Mouse (Mus musculus) midbrain, embryonic 10.5 days (tissue): ENCODE data around the gene Utf1. TPM values are rescaled to one million over a fixed set of nuclear protein-coding genes. Genes with fewer than 3 reads are reported as not detected.

Source experiments
- DNase-seq: peaks from one replicate; pipeline ENCODE4 v3.0.0-alpha.2; 2017; ENCODE audit warnings: low spot score
- H3K27ac ChIP-seq: fragments of 300-500 bp; sonication (generic); replicated peaks from 2 replicates; pipeline ENCODE4 v1.5.1; 2016; ENCODE audit warnings: mild to moderate bottlenecking
- H3K27me3 ChIP-seq: fragments of 300-500 bp; sonication (generic); 2 replicates; pipeline ENCODE4 v1.6.1; 2016; ENCODE audit warnings: low read depth, mild to moderate bottlenecking; ENCODE audit not compliant: poor library complexity, severe bottlenecking
- H3K36me3 ChIP-seq: fragments of 300-500 bp; sonication (generic); 2 replicates; pipeline ENCODE4 v1.6.1; 2016; ENCODE audit warnings: mild to moderate bottlenecking, moderate library complexity
- H3K4me1 ChIP-seq: fragments of 300-500 bp; sonication (generic); 2 replicates; pipeline ENCODE4 v1.6.1; 2016
- H3K4me3 ChIP-seq: fragments of 300-500 bp; sonication (generic); 2 replicates; pipeline ENCODE4 v1.5.1; 2016; ENCODE audit warnings: mild to moderate bottlenecking, moderate library complexity
- H3K9me3 ChIP-seq: fragments of 300-500 bp; sonication (generic); replicated peaks from 2 replicates; pipeline ENCODE4 v1.6.1; 2016; ENCODE audit warnings: mild to moderate bottlenecking
- WGBS: fragments of 180-500 bp; shearing (Covaris S2); methylation state at CpG from one replicate; pipeline ENCODE4 v1.1.7; 2016; 5-methylcytosine and 5-hydroxymethylcytosine counted together
- polyA plus RNA-seq: library from polyadenylated mRNA; unstranded; fragments of >200 nt; fragmentation: Nextera tagmentation; extraction: Ambion mirVana; gene quantifications from 2 replicates; pipeline ENCODE4 v1.2.1, GENCODE M21; 2016

Gene Utf1
- polyA plus RNA-seq, 1 experiment from 2014 or later, result 0.16 TPM

DNA sequence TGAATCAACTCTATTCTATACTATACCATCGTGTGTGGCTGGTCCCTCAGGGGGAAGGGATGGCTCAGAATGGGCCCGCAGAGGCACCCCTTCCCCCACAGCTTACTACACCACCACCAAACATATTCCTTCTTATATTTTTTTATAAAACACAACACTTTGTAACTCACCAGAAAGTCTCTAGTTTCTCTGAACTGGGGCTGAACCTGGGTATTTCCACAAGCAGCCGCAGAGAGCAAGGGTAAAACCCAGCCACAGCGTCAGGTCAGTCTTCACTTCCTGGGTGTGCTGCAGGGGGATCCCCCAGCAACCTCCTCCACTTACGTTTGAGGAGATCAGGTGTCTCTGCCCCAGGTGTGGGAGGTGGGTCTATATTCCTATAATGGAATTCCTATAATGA lies 24.8 kb downstream of the Utf1 start:
- peaks cover 74% of the 10 kb centered on the region for H3K27me3 ChIP-seq
- no peaks in the 10 kb centered on the region for H3K36me3 ChIP-seq
- DNase-seq, result no peak
- H3K9me3 ChIP-seq, result no peaks in the 10 kb centered on the region
- H3K27ac ChIP-seq, result no peak overlapping the region
- no peak overlapping the region for H3K4me3 ChIP-seq
- 46% methylated on average over 5 of the region's 5 CpGs for WGBS
- H3K4me1 ChIP-seq, result peaks cover 21% of the 10 kb centered on the region

GRCm38 (mm10) chr7:139969348-139970130 lies 25.9 kb downstream of the Utf1 start:
- WGBS, result 30% methylated on average over 10 of the region's 10 CpGs
- Histone ChIP-seq H3K27me3 (peaks cover 83% of the 10 kb centered on the region), H3K9me3 (no peaks in the 10 kb centered on the region), H3K4me3 (no peak overlapping the region), H3K4me1 (peaks cover 21% of the 10 kb centered on the region), H3K27ac (no peak overlapping the region), H3K36me3 (no peaks in the 10 kb centered on the region)
- peak; percentile 77 for DNase-seq

DNA sequence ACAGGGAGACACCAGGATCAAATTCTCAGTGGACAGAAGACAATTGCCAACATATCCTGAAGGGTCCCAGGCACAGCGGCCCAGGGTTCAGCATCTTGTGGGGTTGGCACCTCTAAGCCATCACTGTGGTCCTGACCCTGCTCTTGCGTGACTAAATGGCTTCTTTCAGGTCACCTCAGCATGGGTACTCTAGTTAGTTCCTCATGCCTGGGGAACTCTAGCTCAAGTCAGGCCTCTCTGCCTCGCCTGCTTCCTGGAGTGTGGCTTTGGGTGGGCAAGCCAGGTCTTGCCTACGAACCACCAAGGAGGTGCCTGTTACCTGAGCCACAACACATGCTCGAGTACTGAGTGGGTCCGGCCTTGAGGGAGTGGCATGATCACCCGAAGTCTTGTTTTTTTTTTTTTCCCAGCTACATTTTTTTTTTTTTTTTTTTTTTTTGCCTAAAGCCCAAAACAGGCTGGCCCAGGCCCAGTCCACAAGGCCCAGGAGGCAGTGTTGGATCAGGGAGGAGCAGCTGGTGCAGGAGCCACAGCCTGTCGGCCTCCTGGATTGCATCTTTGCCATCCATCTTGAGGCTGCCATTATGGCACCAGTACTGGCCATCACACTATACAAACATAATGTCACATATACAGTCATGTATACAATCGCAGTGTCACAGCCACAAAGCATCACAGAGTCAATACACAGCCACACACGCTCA lies 26.8 kb downstream of the Utf1 start:
- H3K27me3 ChIP-seq, result peaks cover 79% of the 10 kb centered on the region
- no peak for DNase-seq
- no peaks in the 10 kb centered on the region for H3K9me3 ChIP-seq
- no peak overlapping the region for H3K4me3 ChIP-seq
- peaks cover 21% of the 10 kb centered on the region for H3K4me1 ChIP-seq
- H3K27ac ChIP-seq, result no peak overlapping the region
- 83% methylated on average over 10 of the region's 10 CpGs for WGBS
- H3K36me3 ChIP-seq, result no peaks in the 10 kb centered on the region

GRCm38 (mm10) chr7:139970979-139971378 lies 27.4 kb downstream of the Utf1 start:
- H3K27ac ChIP-seq, result no peak overlapping the region

DNA sequence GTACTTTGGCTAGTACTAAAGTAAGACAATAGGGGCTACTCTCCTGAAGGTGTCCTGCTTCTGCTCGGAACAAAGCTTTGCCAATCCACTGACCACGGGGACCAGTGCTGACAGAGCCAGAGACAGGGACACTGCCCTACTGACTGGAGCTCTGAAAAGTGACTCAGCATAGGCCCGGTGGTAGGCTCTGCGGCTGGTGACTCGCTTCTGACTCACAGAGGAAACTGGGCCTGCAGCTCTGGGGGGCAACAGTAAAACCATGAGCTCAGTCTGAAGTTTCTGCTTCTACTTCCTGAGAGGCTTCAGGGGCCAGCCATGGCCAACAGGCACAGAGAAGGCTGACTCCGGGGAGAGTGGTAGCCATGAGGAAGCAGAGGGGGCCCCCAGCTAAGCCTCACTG lies 27.8 kb downstream of the Utf1 start:
- DNase-seq, result no peak
- Histone ChIP-seq H3K27ac (no peak overlapping the region), H3K9me3 (no peaks in the 10 kb centered on the region), H3K27me3 (peaks cover 71% of the 10 kb centered on the region), H3K36me3 (no peaks in the 10 kb centered on the region), H3K4me3 (no peak overlapping the region), H3K4me1 (peaks cover 25% of the 10 kb centered on the region)
- WGBS, result 64% methylated on average over 6 of the region's 6 CpGs

More at GRCm38 (mm10) chr7:139970979-139971378, 27.4 kb downstream of the Utf1 start:
- Histone ChIP-seq H3K4me3 (no peak overlapping the region), H3K36me3 (no peaks in the 10 kb centered on the region), H3K27me3 (peaks cover 73% of the 10 kb centered on the region), H3K4me1 (peaks cover 25% of the 10 kb centered on the region), H3K9me3 (no peaks in the 10 kb centered on the region)
- no peak for DNase-seq
- 80% methylated on average over 5 of the region's 5 CpGs for WGBS

- no peak overlapping the region for H3K4me3 ChIP-seq
- H3K9me3 ChIP-seq, result no peaks in the 10 kb centered on the region
- peaks cover 72% of the 10 kb centered on the region for H3K27me3 ChIP-seq
- DNase-seq, result no peak
- H3K4me1 ChIP-seq, result peaks cover 16% of the 10 kb centered on the region
- H3K27ac ChIP-seq, result no peak overlapping the region
- no peaks in the 10 kb centered on the region for H3K36me3 ChIP-seq
These were observed 29.3 kb downstream of the Utf1 start for GRCm38 (mm10) chr7:139972923-139973331.

- WGBS, result 91% methylated on average over 10 of the region's 10 CpGs
- peaks cover 26% of the 10 kb centered on the region for H3K4me1 ChIP-seq
- no peak overlapping the region for H3K4me3 ChIP-seq
- peaks cover 66% of the 10 kb centered on the region for H3K27me3 ChIP-seq
- DNase-seq, result no peak
- H3K27ac ChIP-seq, result no peak overlapping the region
- no peaks in the 10 kb centered on the region for H3K9me3 ChIP-seq
- H3K36me3 ChIP-seq, result no peaks in the 10 kb centered on the region
These were observed 30.7 kb downstream of the Utf1 start for GRCm38 (mm10) chr7:139974307-139974706.

- 56% methylated on average over 5 of the region's 5 CpGs for WGBS
- no peak for DNase-seq
- H3K27me3 ChIP-seq, result peaks cover 68% of the 10 kb centered on the region
These were observed 31.9 kb downstream of the Utf1 start for GRCm38 (mm10) chr7:139975471-139975870.

DNA sequence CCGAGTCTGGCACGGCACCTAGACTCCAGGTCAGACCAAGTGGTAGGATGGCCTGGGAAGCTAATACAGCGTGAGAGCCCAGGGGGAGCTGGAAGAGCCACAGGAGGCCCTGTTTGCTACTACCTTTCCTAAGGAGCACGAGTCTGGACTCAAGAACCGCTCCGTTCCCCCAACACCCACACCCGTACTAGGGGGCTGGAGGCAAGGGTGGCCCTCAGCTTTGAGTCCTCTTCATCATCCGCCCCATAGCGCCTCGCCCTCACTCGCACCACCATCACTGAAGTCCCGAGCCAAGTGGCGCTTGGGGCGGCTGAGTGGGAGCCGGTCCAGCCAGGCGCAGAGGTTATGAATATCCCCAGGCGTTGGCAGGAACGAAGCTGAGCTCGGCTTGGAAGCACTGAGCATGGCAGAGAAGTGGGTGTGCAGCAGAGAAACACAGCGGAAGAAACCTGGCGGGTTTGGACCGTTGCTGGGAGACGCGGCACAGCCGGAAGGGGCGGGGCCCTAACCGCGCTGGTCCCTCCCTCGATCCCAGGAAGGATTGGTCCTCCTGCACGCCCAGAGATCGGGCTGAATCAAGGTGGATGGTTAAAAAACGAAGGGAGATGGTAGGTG lies 34.8 kb downstream of the Utf1 start, which contains the start of gene 6430531B16Rik:
Gene 6430531B16Rik, minus strand, starts transcription at position 478 of the 615 bp plus-strand sequence.
- peaks cover 42% of the 10 kb centered on the region for H3K27me3 ChIP-seq
- H3K4me3 ChIP-seq, result peak within 1 kb of the TSS; percentile 78
- WGBS, result 4% methylated on average over 32 of the region's 32 CpGs
- peaks cover 16% of the 10 kb centered on the region for H3K4me1 ChIP-seq
- peak within 1 kb of the TSS; percentile 84 for H3K27ac ChIP-seq
- H3K9me3 ChIP-seq, result no peaks in the 10 kb centered on the region
- peak; percentile 87 for DNase-seq
- H3K36me3 ChIP-seq, result no peaks in the 10 kb centered on the region

More at GRCm38 (mm10) chr7:139975471-139975870, 31.9 kb downstream of the Utf1 start:
- Histone ChIP-seq H3K27ac (no peak overlapping the region), H3K4me3 (no peak overlapping the region), H3K9me3 (no peaks in the 10 kb centered on the region), H3K4me1 (peaks cover 16% of the 10 kb centered on the region), H3K36me3 (no peaks in the 10 kb centered on the region)

GRCm38 (mm10) chr7:139979011-139979719 lies 35.6 kb downstream of the Utf1 start:
- H3K9me3 ChIP-seq, result no peaks in the 10 kb centered on the region
- peak overlapping the region; percentile 78 for H3K4me3 ChIP-seq
- peaks cover 36% of the 10 kb centered on the region for H3K27me3 ChIP-seq
- 48% methylated on average over 13 of the region's 13 CpGs for WGBS
- DNase-seq, result no peak
- peaks cover 16% of the 10 kb centered on the region for H3K4me1 ChIP-seq
- H3K36me3 ChIP-seq, result no peaks in the 10 kb centered on the region
- no peak overlapping the region; the same call in 1 of the 2 replicates for H3K27ac ChIP-seq

DNA sequence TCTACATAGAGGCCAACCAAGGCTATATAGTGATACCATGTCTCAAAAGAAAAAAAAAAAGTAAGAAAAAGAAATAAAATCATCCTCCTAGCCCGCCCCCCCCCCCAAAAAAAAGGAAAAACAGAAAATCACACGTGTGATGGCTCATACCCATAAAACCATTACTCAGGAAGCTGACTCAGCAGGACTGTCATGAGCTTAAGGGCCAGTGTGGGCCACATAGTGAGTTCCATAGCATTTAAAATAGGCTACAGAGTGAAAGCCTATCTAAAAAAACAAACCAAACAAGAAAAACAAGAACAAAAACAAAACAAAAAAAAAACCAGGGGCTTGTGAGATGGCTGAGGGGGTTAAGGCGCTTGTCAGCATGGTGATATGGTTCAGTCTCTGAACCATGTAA lies 37.2 kb downstream of the Utf1 start:
- no peak overlapping the region for H3K27ac ChIP-seq
- no peaks in the 10 kb centered on the region for H3K9me3 ChIP-seq
- peaks cover 10% of the 10 kb centered on the region; the same call in 1 of the 2 replicates for H3K36me3 ChIP-seq
- WGBS, result 61% methylated on average over 3 of the region's 3 CpGs
- no peak overlapping the region for H3K4me3 ChIP-seq
- peaks cover 29% of the 10 kb centered on the region for H3K27me3 ChIP-seq
- H3K4me1 ChIP-seq, result peaks cover 13% of the 10 kb centered on the region
- DNase-seq, result no peak

GRCm38 (mm10) chr7:139982058-139982457 lies 38.5 kb downstream of the Utf1 start:
- Histone ChIP-seq H3K36me3 (peaks cover 14% of the 10 kb centered on the region; the same call in 1 of the 2 replicates), H3K4me1 (peaks cover 13% of the 10 kb centered on the region), H3K27ac (no peak overlapping the region), H3K9me3 (no peaks in the 10 kb centered on the region), H3K4me3 (no peak overlapping the region), H3K27me3 (peaks cover 26% of the 10 kb centered on the region)
- WGBS, result 87% methylated on average over 11 of the region's 11 CpGs
- no peak for DNase-seq
